Comparison of ENCODE assay signal across 12 mouse cellular contexts in the genomic region with DNA sequence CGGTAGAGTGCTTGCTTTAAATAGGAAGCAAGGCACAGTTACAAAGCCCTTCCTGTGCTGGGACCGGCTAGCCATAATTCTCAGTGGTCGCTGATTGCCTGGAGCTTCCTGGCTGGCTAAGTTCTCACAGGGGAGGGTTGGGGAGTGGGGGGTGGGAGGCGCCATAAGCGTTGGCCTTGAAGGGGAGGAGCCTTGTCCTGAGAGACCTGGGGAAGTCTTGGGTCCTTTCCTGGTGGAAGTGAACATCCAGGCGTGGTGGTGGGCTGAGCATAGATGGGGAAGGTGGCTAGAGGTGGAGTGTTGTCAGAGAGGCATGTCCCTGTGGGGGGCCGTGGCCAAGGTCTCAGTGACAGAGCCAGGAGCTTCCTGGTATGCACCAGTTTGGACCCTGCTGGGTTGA. TPM values are rescaled to one million over a fixed set of nuclear protein-coding genes. Genes with fewer than 3 reads are reported as not detected.
DNase-seq lines count a peak whose midpoint lies in the region; ATAC-seq and TF ChIP-seq lines count a peak whose summit lies in the region.
"Had no signal": no experiment of that assay in that cellular context is flagged by ENCODE, and none has a peak within 500 bp of the region (broad histone marks: within the 10 kb centered on the region; RNA-seq: fewer than 3 reads in every experiment).

No protein-coding gene starts in this region.

- no peak for ATAC-seq in heart, postnatal 0 days (ENCODE audit: insufficient read depth, low read depth)
- no peak for ATAC-seq in midbrain, embryonic 14.5 days (ENCODE audit: low FRiP score, low TSS enrichment)
- ATAC-seq in intestine, embryonic 16.5 days, result no peak
- no peak for ATAC-seq in stomach, embryonic 16.5 days (ENCODE audit: insufficient read depth, low FRiP score)

- TF ChIP-seq CTCF in heart, postnatal 0 days (IDR thresholded peaks at IDR 0.05; ENCODE audit: low read depth), result no peak

- H3K4me2 ChIP-seq in heart, postnatal 0 days (ENCODE audit: low read depth, low read length), result no peak overlapping the region; the same call in 1 of the 2 replicates
- no peak overlapping the region for H3K4me2 ChIP-seq in midbrain, embryonic 14.5 days (ENCODE audit: low read length)
- H3K4me2 ChIP-seq in intestine, embryonic 16.5 days (ENCODE audit: low read depth, low read length), result 0 out of 2 replicates have a peak overlapping the region, but pooled peaks have one; percentile 25
- H3K4me2 ChIP-seq in stomach, embryonic 16.5 days (ENCODE audit: low read depth, low read length), result peak overlapping the region; percentile 22; the same call in 1 of the 2 replicates
- H3K4me2 ChIP-seq: liver, embryonic 15.5 days had no signal

- 19% methylated on average over 7 of the region's 7 CpGs for WGBS in heart, postnatal 0 days
- WGBS in midbrain, embryonic 10.5 days, result 45% methylated on average over 7 of the region's 7 CpGs
- 49% methylated on average over 7 of the region's 7 CpGs for WGBS in midbrain, embryonic 14.5 days
- 20% methylated on average over 7 of the region's 7 CpGs for WGBS in intestine, embryonic 16.5 days
- WGBS in stomach, embryonic 16.5 days, result 24% methylated on average over 7 of the region's 7 CpGs

- H3K9me3 ChIP-seq in heart, postnatal 0 days (replicated peaks; ENCODE audit: control insufficient read depth, low read length), result no peaks in the 10 kb centered on the region
- no peaks in the 10 kb centered on the region for H3K9me3 ChIP-seq in midbrain, embryonic 10.5 days (replicated peaks)
- H3K9me3 ChIP-seq in midbrain, embryonic 14.5 days (ENCODE audit: control insufficient read depth, low read length), result no peaks in the 10 kb centered on the region
- no peaks in the 10 kb centered on the region for H3K9me3 ChIP-seq in intestine, embryonic 16.5 days (ENCODE audit: control insufficient read depth, low read length)
- no peaks in the 10 kb centered on the region for H3K9me3 ChIP-seq in stomach, embryonic 16.5 days (replicated peaks; ENCODE audit: control insufficient read depth, low read length)
- H3K9me3 ChIP-seq: G1E; liver, embryonic 15.5 days had no signal

- no peaks in the 10 kb centered on the region; the same call in 1 of the 2 replicates for H3K36me3 ChIP-seq in heart, postnatal 0 days (replicated peaks; ENCODE audit: control insufficient read depth, insufficient read depth, low read length)
- H3K36me3 ChIP-seq in midbrain, embryonic 10.5 days, result no peaks in the 10 kb centered on the region
- no peaks in the 10 kb centered on the region for H3K36me3 ChIP-seq in midbrain, embryonic 14.5 days (ENCODE audit: control insufficient read depth, insufficient read depth, low read length)
- H3K36me3 ChIP-seq in intestine, embryonic 16.5 days (ENCODE audit: control insufficient read depth, insufficient read depth, low read length), result no peaks in the 10 kb centered on the region
- H3K36me3 ChIP-seq in stomach, embryonic 16.5 days (ENCODE audit: control insufficient read depth, insufficient read depth, low read length), result no peaks in the 10 kb centered on the region; the same call in 1 of the 2 replicates
- H3K36me3 ChIP-seq: G1E; liver, embryonic 15.5 days had no signal

- no peak overlapping the region for H3K9ac ChIP-seq in heart, postnatal 0 days (replicated peaks; ENCODE audit: low read depth, low read length)
- no peak overlapping the region for H3K9ac ChIP-seq in midbrain, embryonic 14.5 days (replicated peaks; ENCODE audit: low read length)
- peak overlapping the region; percentile 33; the same call in 1 of the 2 replicates for H3K9ac ChIP-seq in intestine, embryonic 16.5 days (ENCODE audit: low read depth, low read length)
- peak overlapping the region; percentile 49 for H3K9ac ChIP-seq in stomach, embryonic 16.5 days (ENCODE audit: low read length)
- H3K9ac ChIP-seq: liver, embryonic 15.5 days had no signal

- no peaks in the 10 kb centered on the region for H3K27me3 ChIP-seq in heart, postnatal 0 days (ENCODE audit: control insufficient read depth, insufficient read depth, low read length)
- no peaks in the 10 kb centered on the region for H3K27me3 ChIP-seq in midbrain, embryonic 10.5 days (ENCODE audit: low read depth, poor library complexity, severe bottlenecking)
- no peaks in the 10 kb centered on the region for H3K27me3 ChIP-seq in midbrain, embryonic 14.5 days (ENCODE audit: control insufficient read depth, insufficient read depth, low read length)
- H3K27me3 ChIP-seq in intestine, embryonic 16.5 days (replicated peaks; ENCODE audit: control insufficient read depth, insufficient read depth, low read length), result no peaks in the 10 kb centered on the region
- no peaks in the 10 kb centered on the region for H3K27me3 ChIP-seq in stomach, embryonic 16.5 days (ENCODE audit: control insufficient read depth, insufficient read depth, low read length)
- H3K27me3 ChIP-seq: liver, embryonic 15.5 days had no signal

- no peak for TF ChIP-seq EP300 in heart, postnatal 0 days (IDR thresholded peaks at IDR 0.05; ENCODE audit: low read depth)

- peak overlapping the region; percentile 87 for H3K27ac ChIP-seq in heart, postnatal 0 days (ENCODE audit: low read depth)
- peak overlapping the region; percentile 55; the same call in 1 of the 2 replicates for H3K27ac ChIP-seq in midbrain, embryonic 10.5 days (replicated peaks)
- no peak overlapping the region for H3K27ac ChIP-seq in midbrain, embryonic 14.5 days (replicated peaks; ENCODE audit: low read depth, low read length)
- peak overlapping the region; percentile 50; the same call in 1 of the 2 replicates for H3K27ac ChIP-seq in intestine, embryonic 16.5 days (ENCODE audit: low read length)
- peak overlapping the region; percentile 97 for H3K27ac ChIP-seq in stomach, embryonic 16.5 days (ENCODE audit: low read length)
- H3K27ac ChIP-seq: liver, embryonic 15.5 days had no signal

- peaks cover 54% of the 10 kb centered on the region for H3K4me1 ChIP-seq in heart, postnatal 0 days (ENCODE audit: control insufficient read depth, insufficient read depth)
- H3K4me1 ChIP-seq in midbrain, embryonic 10.5 days, result peaks cover 63% of the 10 kb centered on the region
- H3K4me1 ChIP-seq in midbrain, embryonic 14.5 days (ENCODE audit: control insufficient read depth, insufficient read depth, low read length), result peaks cover 19% of the 10 kb centered on the region
- peaks cover 69% of the 10 kb centered on the region for H3K4me1 ChIP-seq in intestine, embryonic 16.5 days (ENCODE audit: control insufficient read depth, insufficient read depth, low read length)
- peaks cover 70% of the 10 kb centered on the region for H3K4me1 ChIP-seq in stomach, embryonic 16.5 days (ENCODE audit: control insufficient read depth, insufficient read depth, low read length)

- no peak overlapping the region for H3K4me3 ChIP-seq in heart, postnatal 0 days (ENCODE audit: low read depth, low read length)
- no peak overlapping the region for H3K4me3 ChIP-seq in midbrain, embryonic 10.5 days
- H3K4me3 ChIP-seq in midbrain, embryonic 14.5 days (replicated peaks; ENCODE audit: low read depth, low read length), result no peak overlapping the region
- no peak overlapping the region for H3K4me3 ChIP-seq in intestine, embryonic 16.5 days (ENCODE audit: low read length)
- no peak overlapping the region for H3K4me3 ChIP-seq in stomach, embryonic 16.5 days (replicated peaks; ENCODE audit: low read length)
- H3K4me3 ChIP-seq: liver, embryonic 15.5 days had no signal

- DNase-seq in heart, postnatal 0 days (ENCODE audit: low spot score), result no peak
- no peak for DNase-seq in heart, adult 11 months
- no peak for DNase-seq in midbrain, embryonic 10.5 days (ENCODE audit: low spot score)
- no peak for DNase-seq in midbrain, embryonic 14.5 days
- no peak for DNase-seq in adrenal gland, postnatal 14 days
- DNase-seq in frontal cortex, postnatal 10 days (ENCODE audit: low spot score in 2 of 2), result no peak
- DNase-seq: adrenal gland, postnatal 36 days; cerebellum, adult 9-11 months had no signal

RNA-seq across cellular contexts. Expression of gene Fam129b, which starts 8.8 kb away (rescaled TPM):
- 59.6 and 60.1 TPM in 2 replicates for total RNA-seq in heart, postnatal 0 days (2014; rRNA removed; ENCODE audit: low replicate concordance)
- 25.2 and 25.3 TPM in 2 replicates for polyA plus RNA-seq in heart, postnatal 0 days (2015; fragmentation: Nextera tagmentation; extraction: Ambion mirVana)
- 23.5 and 25.5 TPM in 2 replicates for polyA plus RNA-seq in midbrain, embryonic 10.5 days (2016; fragmentation: Nextera tagmentation; extraction: Ambion mirVana)
- 13.6 and 19.8 TPM in 2 replicates for polyA plus RNA-seq in midbrain, embryonic 14.5 days (2014; fragmentation: Nextera tagmentation; extraction: Ambion mirVana)
- polyA plus RNA-seq in intestine, embryonic 16.5 days (2015; fragmentation: Nextera tagmentation; extraction: Ambion mirVana), result 35.4 and 37.8 TPM in 2 replicates
- 108 and 139 TPM in 2 replicates for polyA plus RNA-seq in stomach, embryonic 16.5 days (2015; fragmentation: Nextera tagmentation; extraction: Ambion mirVana)
- total RNA-seq in adrenal gland, postnatal 14 days (2021), result 22.0 and 23.1 TPM in 2 replicates

RNA-seq across cellular contexts. Expression of gene Stxbp1, which starts 37.7 kb away (rescaled TPM):
- total RNA-seq in heart, postnatal 0 days (2014; rRNA removed; ENCODE audit: low replicate concordance), result 12.6 and 46.0 TPM in 2 replicates
- 20.9 and 23.5 TPM in 2 replicates for polyA plus RNA-seq in heart, postnatal 0 days (2015; fragmentation: Nextera tagmentation; extraction: Ambion mirVana)
- 31.4 and 45.6 TPM in 2 replicates for polyA plus RNA-seq in midbrain, embryonic 10.5 days (2016; fragmentation: Nextera tagmentation; extraction: Ambion mirVana)
- 240 and 245 TPM in 2 replicates for polyA plus RNA-seq in midbrain, embryonic 14.5 days (2014; fragmentation: Nextera tagmentation; extraction: Ambion mirVana)
- polyA plus RNA-seq in intestine, embryonic 16.5 days (2015; fragmentation: Nextera tagmentation; extraction: Ambion mirVana), result 18.1 TPM in 2 replicates
- 20.8 and 23.2 TPM in 2 replicates for polyA plus RNA-seq in stomach, embryonic 16.5 days (2015; fragmentation: Nextera tagmentation; extraction: Ambion mirVana)
- 25.2 and 26.4 TPM in 2 replicates for total RNA-seq in adrenal gland, postnatal 14 days (2021)

Comparison
In these comparisons a context has a peak if more than half of its experiments do, and no peak if none do; other contexts are left out.
1. H3K4me2 ChIP-seq: peak in intestine, embryonic 16.5 days (single experiment) and stomach, embryonic 16.5 days (single experiment); none in heart, postnatal 0 days (single experiment) and midbrain, embryonic 14.5 days (single experiment).
2. H3K9ac ChIP-seq: peak in intestine, embryonic 16.5 days (single experiment) and stomach, embryonic 16.5 days (single experiment); none in heart, postnatal 0 days (single experiment) and midbrain, embryonic 14.5 days (single experiment).